Mouse (Mus musculus) CH12.LX (cell line): ENCODE measurements at regions not wholly inside any gene's neighbourhood (a gene's known extent, or its start where the extent isn't known, plus 50 kb on each side); places are given as distances from the start of the nearest gene placed in this dataset.
A peak's percentile ranks its signal among the peaks of the same experiment; 100 is the strongest.

Source experiments
- DNase-seq: peaks from one replicate; pipeline ENCODE4 v3.0.0-alpha.2; 2013; ENCODE audit errors: extremely low read depth
- H3K27ac ChIP-seq: 2 replicates; pipeline ENCODE4 v1.5.1; 2012; ENCODE audit warnings: low read depth, mild to moderate bottlenecking, control low read depth, moderate library complexity; ENCODE audit not compliant: insufficient read depth
- H3K27me3 ChIP-seq: replicated peaks from 2 replicates; pipeline ENCODE3; 2012; ENCODE audit warnings: inconsistent platforms
- H3K36me3 ChIP-seq, 2 experiments: replicated peaks in 1 of 2; 2 replicates each; pipeline versions ENCODE3 to v1.6.1; 2012; ENCODE audit warnings: inconsistent platforms in 1 of 2, low read length in 1 of 2, mild to moderate bottlenecking in 1 of 2, mixed read lengths in 1 of 2, moderate library complexity in 1 of 2; ENCODE audit not compliant: control insufficient read depth in 1 of 2, insufficient read depth in 1 of 2
- H3K4me1 ChIP-seq, 2 experiments: 2 replicates each; pipeline ENCODE4 v1.6.1; 2012; ENCODE audit warnings: inconsistent platforms in 1 of 2, moderate library complexity in 1 of 2; ENCODE audit not compliant: insufficient read depth in 2 of 2, control insufficient read depth in 1 of 2
- H3K4me2 ChIP-seq: 2 replicates; pipeline ENCODE4 v1.6.1; 2012; ENCODE audit warnings: low read depth, mild to moderate bottlenecking, control low read depth; ENCODE audit not compliant: poor library complexity, insufficient read depth, severe bottlenecking
- H3K4me3 ChIP-seq, 3 experiments: fragments of 150-350 bp in 1 of 3; sonication (generic) in 1 of 3; replicated peaks in 1 of 3; 2 replicates each; pipeline versions ENCODE3 to v1.5.1; 2011 to 2012; ENCODE audit warnings: low read depth in 2 of 3, low read length in 2 of 3, mild to moderate bottlenecking in 2 of 3, moderate library complexity in 2 of 3, control low read depth in 1 of 3, improper control_type of control experiment in 1 of 3, inconsistent platforms in 1 of 3, mixed read lengths in 1 of 3; ENCODE audit not compliant: poor library complexity in 1 of 3
- H3K79me2 ChIP-seq: replicated peaks from 2 replicates; pipeline ENCODE4 v1.6.1; 2012; ENCODE audit warnings: mild to moderate bottlenecking, moderate library complexity; ENCODE audit not compliant: control insufficient read depth, poor library complexity, insufficient read depth, severe bottlenecking; ENCODE audit errors: extremely low read depth
- H3K9ac ChIP-seq: 2 replicates; pipeline ENCODE4 v1.6.1; 2012; ENCODE audit warnings: low read depth, mild to moderate bottlenecking, control low read depth, moderate library complexity; ENCODE audit not compliant: insufficient read depth
- H3K9me3 ChIP-seq: replicated peaks from 2 replicates; pipeline ENCODE3; 2012; ENCODE audit warnings: low read length, inconsistent platforms, mixed read lengths
- BHLHE40 ChIP-seq: IDR thresholded peaks from 2 replicates; pipeline ENCODE4 v1.6.1; 2011; ENCODE audit warnings: mild to moderate bottlenecking, low read depth, low read length, improper control_type of control experiment
- CHD1 ChIP-seq: IDR thresholded peaks from 2 replicates; pipeline ENCODE4 v1.6.1; 2012; ENCODE audit warnings: low read depth, low read length, improper control_type of control experiment, inconsistent platforms
- CHD2 ChIP-seq: IDR thresholded peaks from 2 replicates; pipeline ENCODE4 v1.6.1; 2011; ENCODE audit warnings: low read length, improper control_type of control experiment
- CTCF ChIP-seq, 2 experiments: IDR thresholded peaks in 1 of 2; conservative IDR thresholded peaks in 1 of 2; 2 replicates each; pipeline ENCODE4 v1.5.1; 2011 to 2012; ENCODE audit warnings: low read depth in 2 of 2, low read length in 2 of 2, improper control_type of control experiment in 1 of 2, inconsistent platforms in 1 of 2, mild to moderate bottlenecking in 1 of 2, moderate library complexity in 1 of 2
- E2F4 ChIP-seq: IDR thresholded peaks from 2 replicates; pipeline ENCODE4 v1.6.1; 2011; ENCODE audit warnings: low read depth, low read length, improper control_type of control experiment; ENCODE audit not compliant: insufficient replicate concordance
- ELF1 ChIP-seq: IDR thresholded peaks from 2 replicates; pipeline ENCODE4 v1.6.1; 2014; ENCODE audit warnings: low read depth, mild to moderate bottlenecking, inconsistent platforms, low read length, improper control_type of control experiment
- EP300 ChIP-seq: IDR thresholded peaks from 2 replicates; pipeline ENCODE4 v1.6.1; 2011; ENCODE audit warnings: low read length, improper control_type of control experiment
- ETS1 ChIP-seq: conservative IDR thresholded peaks from 2 replicates; pipeline ENCODE4 v1.6.1; 2012; ENCODE audit warnings: low read depth, mild to moderate bottlenecking, inconsistent platforms, low read length, improper control_type of control experiment, moderate library complexity
- GABPA ChIP-seq: IDR thresholded peaks from 2 replicates; pipeline ENCODE4 v1.6.1; 2012; ENCODE audit warnings: low read depth, low read length, improper control_type of control experiment, inconsistent platforms; ENCODE audit not compliant: insufficient replicate concordance
- HCFC1 ChIP-seq: IDR thresholded peaks from 2 replicates; pipeline ENCODE4 v1.6.1; 2012; ENCODE audit warnings: low read depth, mild to moderate bottlenecking, inconsistent platforms, low read length, improper control_type of control experiment
- IRF4 ChIP-seq: IDR thresholded peaks from 2 replicates; pipeline ENCODE4 v1.6.1; 2014; ENCODE audit warnings: low read depth, mild to moderate bottlenecking, inconsistent platforms, low read length, improper control_type of control experiment
- JUN ChIP-seq: IDR thresholded peaks from 2 replicates; pipeline ENCODE4 v1.6.1; 2011; ENCODE audit warnings: low read depth, mild to moderate bottlenecking, low read length, improper control_type of control experiment, moderate library complexity; ENCODE audit not compliant: insufficient read depth
- JUND ChIP-seq: conservative IDR thresholded peaks from 2 replicates; pipeline ENCODE4 v1.6.1; 2011; ENCODE audit warnings: low read depth, low read length, improper control_type of control experiment
- KAT2A ChIP-seq: IDR thresholded peaks from 2 replicates; pipeline ENCODE4 v1.6.1; 2012; ENCODE audit warnings: low read length, improper control_type of control experiment, inconsistent platforms; ENCODE audit not compliant: insufficient replicate concordance
- MAFK ChIP-seq: IDR thresholded peaks from 2 replicates; pipeline ENCODE4 v1.6.1; 2011; ENCODE audit warnings: low read length, improper control_type of control experiment; ENCODE audit not compliant: insufficient replicate concordance
- MAX ChIP-seq: IDR thresholded peaks from 2 replicates; pipeline ENCODE4 v1.6.1; 2011; ENCODE audit warnings: low read length, improper control_type of control experiment
- MAZ ChIP-seq: IDR thresholded peaks from 2 replicates; pipeline ENCODE4 v1.6.1; 2012; ENCODE audit warnings: low read depth, mild to moderate bottlenecking, inconsistent platforms, low read length, improper control_type of control experiment, moderate library complexity
- MEF2A ChIP-seq: IDR thresholded peaks from 2 replicates; pipeline ENCODE4 v1.6.1; 2014; ENCODE audit warnings: low read depth, mild to moderate bottlenecking, inconsistent platforms, low read length, improper control_type of control experiment, borderline replicate concordance
- MXI1 ChIP-seq: IDR thresholded peaks from 2 replicates; pipeline ENCODE4 v1.6.1; 2011; ENCODE audit warnings: mild to moderate bottlenecking, low read depth, low read length, improper control_type of control experiment
- MYC ChIP-seq: IDR thresholded peaks from 2 replicates; pipeline ENCODE4 v1.6.1; 2011; ENCODE audit warnings: low read depth, mild to moderate bottlenecking, improper control_type of control experiment, low read length
- NELFE ChIP-seq: IDR thresholded peaks from 2 replicates; pipeline ENCODE4 v1.6.1; 2011; ENCODE audit warnings: low read depth, low read length, improper control_type of control experiment
- NRF1 ChIP-seq: IDR thresholded peaks from 2 replicates; pipeline ENCODE4 v1.6.1; 2014; ENCODE audit warnings: low read depth, mild to moderate bottlenecking, inconsistent platforms, low read length, improper control_type of control experiment, moderate library complexity
- PAX5 ChIP-seq: IDR thresholded peaks from 2 replicates; pipeline ENCODE4 v1.6.1; 2012; ENCODE audit warnings: low read length, inconsistent platforms, mixed read lengths
- POLR2A ChIP-seq: IDR thresholded peaks from 2 replicates; pipeline ENCODE4 v1.6.1; 2011; ENCODE audit warnings: low read depth, mild to moderate bottlenecking, improper control_type of control experiment, low read length
- RAD21 ChIP-seq: IDR thresholded peaks from 2 replicates; pipeline ENCODE4 v1.6.1; 2011; ENCODE audit warnings: low read depth, mild to moderate bottlenecking, low read length, improper control_type of control experiment, moderate library complexity
- RCOR1 ChIP-seq: conservative IDR thresholded peaks from 2 replicates; pipeline ENCODE4 v1.6.1; 2012; ENCODE audit warnings: low read depth, mild to moderate bottlenecking, inconsistent platforms, low read length, improper control_type of control experiment
- SIN3A ChIP-seq: IDR thresholded peaks from 2 replicates; pipeline ENCODE4 v1.6.1; 2012; ENCODE audit warnings: low read length, improper control_type of control experiment, inconsistent platforms
- SMC3 ChIP-seq: IDR thresholded peaks from 2 replicates; pipeline ENCODE4 v1.6.1; 2011; ENCODE audit warnings: low read depth, low read length, improper control_type of control experiment
- TBP ChIP-seq: conservative IDR thresholded peaks from 2 replicates; pipeline ENCODE4 v1.6.1; 2011; ENCODE audit warnings: low read depth, low read length, improper control_type of control experiment
- TCF12 ChIP-seq: IDR thresholded peaks from 2 replicates; pipeline ENCODE4 v1.6.1; 2014; ENCODE audit warnings: low read depth, mild to moderate bottlenecking, inconsistent platforms, low read length, improper control_type of control experiment
- UBTF ChIP-seq: IDR thresholded peaks from 2 replicates; pipeline ENCODE4 v1.6.1; 2012; ENCODE audit warnings: low read depth, mild to moderate bottlenecking, inconsistent platforms, low read length, improper control_type of control experiment, moderate library complexity
- USF1 ChIP-seq: IDR thresholded peaks from 2 replicates; pipeline ENCODE4 v1.6.1; 2014; ENCODE audit warnings: low read depth, mild to moderate bottlenecking, inconsistent platforms, low read length, improper control_type of control experiment
- USF2 ChIP-seq: conservative IDR thresholded peaks from 2 replicates; pipeline ENCODE4 v1.6.1; 2011; ENCODE audit warnings: low read depth, low read length, improper control_type of control experiment
- ZC3H11A ChIP-seq: IDR thresholded peaks from 2 replicates; pipeline ENCODE4 v1.6.1; 2012; ENCODE audit warnings: low read depth, mild to moderate bottlenecking, inconsistent platforms, low read length, improper control_type of control experiment
- ZKSCAN1 ChIP-seq: IDR thresholded peaks from 2 replicates; pipeline ENCODE4 v1.6.1; 2012; ENCODE audit warnings: low read depth, inconsistent platforms, low read length, improper control_type of control experiment, borderline replicate concordance
- ZMIZ1 ChIP-seq: IDR thresholded peaks from 2 replicates; pipeline ENCODE4 v1.6.1; 2012; ENCODE audit warnings: low read depth, mild to moderate bottlenecking, inconsistent platforms, low read length, improper control_type of control experiment
- ZNF384 ChIP-seq: IDR thresholded peaks from 2 replicates; pipeline ENCODE4 v1.6.1; 2012; ENCODE audit warnings: low read depth, low read length, improper control_type of control experiment, inconsistent platforms
- dilution Hi-C: fragments of 300-500 bp; cut with MboI; formaldehyde crosslinking; loops from 2 replicates; pipeline ENCODE4 v1.14.3; 2020; ENCODE audit warnings: low sequenced_read_pairs; ENCODE audit not compliant: extremely low pct_unique_long_range_greater_than_20kb, extremely low pct_ligation_motif_present
- in situ Hi-C: fragments of 300-500 bp; cut with MboI; formaldehyde crosslinking; loops from 3 replicates; pipeline ENCODE4 v1.14.3; 2019; ENCODE audit warnings: low sequenced_read_pairs, low pct_ligation_motif_present, low pct_unique_long_range_greater_than_20kb, mixed read lengths

- H3K4me2 ChIP-seq, result peak overlapping the region; percentile 88
- peak overlapping the region; percentile 70 for H3K9ac ChIP-seq
- peak overlapping the region; percentile 45 for H3K27ac ChIP-seq
- in situ Hi-C loops (loop anchor here (5.0 to 25.0 kb wide), 5 partner anchors 200 to 695 kb away; no protein-coding TSS in a partner anchor), dilution Hi-C loops (no loop called here)
- H3K36me3 ChIP-seq, result peaks cover 0 to 10% of the 10 kb centered on the region in 2 experiments
- H3K4me3 ChIP-seq, result peak overlapping the region; percentile 69 to 74 (median 74)
- no peaks in the 10 kb centered on the region for H3K9me3 ChIP-seq
- no peaks in the 10 kb centered on the region for H3K27me3 ChIP-seq
- peaks cover 5 to 35% of the 10 kb centered on the region in 2 experiments for H3K4me1 ChIP-seq
- no peaks in the 10 kb centered on the region; the same call in 1 of the 2 replicates for H3K79me2 ChIP-seq
- DNase-seq, result peak; percentile 97
- TF ChIP-seq CHD2 (peak; percentile 52; the same call in 1 of the 2 replicates), E2F4 (peak; percentile 44; the same call in 1 of the 2 replicates), NELFE (peak; percentile 99), PAX5 (no peak), SMC3 (no peak), UBTF (no peak), ZC3H11A (no peak), MXI1 (peak; percentile 91), MYC (no peak; the same call in 1 of the 2 replicates), GABPA (no peak), JUND (no peak), RAD21 (no peak), CTCF (conservative IDR thresholded peaks at IDR 0.05 in 1 of 2, IDR thresholded peaks at IDR 0.05 in 1 of 2; ENCODE audit: low read depth in 2 of 2, low read length in 2 of 2) (no peak), USF2 (no peak), MAFK (no peak), IRF4 (peak; percentile 63; the same call in 1 of the 2 replicates), EP300 (no peak), TBP (peak; percentile 90; the same call in 1 of the 2 replicates), MEF2A (peak; percentile 37; the same call in 1 of the 2 replicates), ZKSCAN1 (no peak), ETS1 (0 out of 2 replicates have a peak, but pooled peaks have one; percentile 8), HCFC1 (peak; percentile 55), TCF12 (peak; percentile 90), NRF1 (peak; percentile 99), ELF1 (peak; percentile 68), CHD1 (peak; percentile 80; the same call in 1 of the 2 replicates), RCOR1 (peak; percentile 63), JUN (no peak), MAX (0 out of 2 replicates have a peak, but pooled peaks have one; percentile 46), POLR2A (peak; percentile 99), MAZ (no peak), BHLHE40 (peak; percentile 30; the same call in 1 of the 2 replicates), KAT2A (0 out of 2 replicates have a peak, but pooled peaks have one; percentile 14), USF1 (no peak), ZNF384 (peak; percentile 63), SIN3A (peak; percentile 91), ZMIZ1 (peak; percentile 89; the same call in 1 of the 2 replicates)
Observed at GRCm38 (mm10) chr16:50732082-50733006, 141.4 kb upstream of the Ccdc54 start.
